Mouse (Mus musculus) heart, embryonic 12.5 days (tissue): ENCODE results near the gene Abl2. TPM values are rescaled to one million over a fixed set of nuclear protein-coding genes. Genes with fewer than 3 reads are reported as not detected.
"Not testable (repeated sequence)": the region's sequence is repeated elsewhere in the genome, so short reads cannot be mapped to it uniquely, and the experiment has no call there.

Experiments used
- ATAC-seq: fragments of 200-750 bp; cut with Nextera tagmentation; 2 replicates; pipeline ENCODE4 v1.8.0; 2017; ENCODE audit warnings: moderate TSS enrichment, moderate library complexity; ENCODE audit not compliant: insufficient number of reproducible peaks, low FRiP score
- H3K27ac ChIP-seq: fragments of 300-500 bp; sonication (generic); 2 replicates; pipeline ENCODE4 v1.5.1; 2016; ENCODE audit warnings: mild to moderate bottlenecking, moderate library complexity; ENCODE audit not compliant: poor library complexity, severe bottlenecking
- H3K27me3 ChIP-seq: fragments of 300-500 bp; sonication (generic); replicated peaks from 2 replicates; pipeline ENCODE4 v1.6.1; 2016; ENCODE audit warnings: mild to moderate bottlenecking, moderate library complexity
- H3K36me3 ChIP-seq: fragments of 300-500 bp; sonication (generic); 2 replicates; pipeline ENCODE4 v1.6.1; 2016; ENCODE audit warnings: mild to moderate bottlenecking, moderate library complexity
- H3K4me1 ChIP-seq: fragments of 300-500 bp; sonication (generic); replicated peaks from 2 replicates; pipeline ENCODE4 v1.6.1; 2016; ENCODE audit warnings: mild to moderate bottlenecking
- H3K4me2 ChIP-seq: fragments of 300-500 bp; sonication (generic); 2 replicates; pipeline ENCODE4 v1.6.1; 2016; ENCODE audit warnings: mild to moderate bottlenecking, moderate library complexity
- H3K4me3 ChIP-seq: fragments of 300-500 bp; sonication (generic); 2 replicates; pipeline ENCODE4 v1.5.1; 2016; ENCODE audit warnings: mild to moderate bottlenecking
- H3K9ac ChIP-seq: fragments of 300-500 bp; sonication (generic); 2 replicates; pipeline ENCODE4 v1.6.1; 2016; ENCODE audit warnings: mild to moderate bottlenecking, moderate library complexity
- H3K9me3 ChIP-seq: fragments of 300-500 bp; sonication (generic); replicated peaks from 2 replicates; pipeline ENCODE4 v1.6.1; 2016; ENCODE audit warnings: mild to moderate bottlenecking, moderate library complexity
- WGBS: fragments of 180-500 bp; shearing (Covaris S2); methylation state at CpG from one replicate; pipeline ENCODE4 v1.1.7; 2016; 5-methylcytosine and 5-hydroxymethylcytosine counted together
- polyA plus RNA-seq: library from polyadenylated mRNA; unstranded; fragments of >200 nt; fragmentation: Nextera tagmentation; extraction: Ambion mirVana; gene quantifications from 2 replicates; pipeline ENCODE4 v1.2.1, GENCODE M21; 2016

Gene Abl2
- polyA plus RNA-seq, 1 experiment from 2014 or later: 4.1 TPM

GRCm38 (mm10) chr1:156654735-156655530 is 96.3 kb downstream of the Abl2 start:
- H3K27me3 ChIP-seq: no peaks in the 10 kb centered on the region
- H3K36me3 ChIP-seq: peaks cover 15% of the 10 kb centered on the region; the same call in 1 of the 2 replicates
- no peaks in the 10 kb centered on the region for H3K9me3 ChIP-seq
- ATAC-seq: no peak
- no peaks in the 10 kb centered on the region for H3K4me1 ChIP-seq
- no peak overlapping the region for H3K4me2 ChIP-seq
- no peak overlapping the region for H3K9ac ChIP-seq
- H3K4me3 ChIP-seq: no peak overlapping the region
- WGBS: 77% methylated on average over 13 of the region's 13 CpGs
- H3K27ac ChIP-seq: no peak overlapping the region

- H3K27ac ChIP-seq: no peak overlapping the region
- no peaks in the 10 kb centered on the region for H3K4me1 ChIP-seq
- H3K36me3 ChIP-seq: peaks cover 20% of the 10 kb centered on the region
- H3K9me3 ChIP-seq: no peaks in the 10 kb centered on the region
- H3K9ac ChIP-seq: no peak overlapping the region
- no peaks in the 10 kb centered on the region for H3K27me3 ChIP-seq
- WGBS: 89% methylated on average over 4 of the region's 4 CpGs
- no peak for ATAC-seq
- no peak overlapping the region for H3K4me2 ChIP-seq
- no peak overlapping the region for H3K4me3 ChIP-seq
Measured at GRCm38 (mm10) chr1:156657523-156657922, 98.9 kb downstream of the Abl2 start.

- H3K27ac ChIP-seq: no peak overlapping the region
Measured at GRCm38 (mm10) chr1:156658676-156659075, 100.1 kb downstream of the Abl2 start.

DNA sequence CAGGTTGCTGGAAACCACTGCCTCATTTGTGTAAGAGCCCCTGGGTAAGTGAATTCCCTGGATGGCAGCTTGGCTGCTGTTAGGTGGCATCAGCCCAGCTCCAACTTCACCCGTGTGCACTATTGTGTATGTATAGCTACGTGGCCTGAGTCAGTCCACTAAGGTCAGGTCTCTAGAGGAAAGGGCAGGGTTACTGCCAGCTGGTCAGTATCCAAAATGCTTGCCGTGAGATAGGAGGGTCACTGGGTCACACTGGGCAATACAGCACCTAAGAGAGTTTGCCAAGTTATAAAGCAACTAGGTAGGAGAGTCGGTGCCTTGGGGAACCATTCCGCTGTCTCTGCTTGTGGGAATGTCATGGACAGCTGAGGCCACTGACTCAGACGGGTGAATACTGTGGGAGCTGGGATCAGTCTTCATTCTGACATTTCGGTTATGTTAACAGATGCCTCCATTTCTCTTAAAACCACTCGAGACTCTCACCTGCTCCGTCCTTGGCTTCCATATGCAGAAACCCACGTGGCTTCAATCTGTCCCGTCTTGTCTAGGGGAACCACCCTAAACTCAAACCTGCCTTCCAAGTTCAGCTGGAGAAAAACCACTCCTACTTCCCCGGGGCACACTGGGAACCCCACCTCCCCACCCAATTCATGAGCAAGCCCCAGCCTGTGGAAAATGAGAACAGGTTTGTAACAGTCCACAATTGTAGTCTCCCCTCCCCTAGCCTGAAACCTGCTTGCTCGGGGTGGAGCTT is 101.5 kb downstream of the Abl2 start:
- peaks cover 18% of the 10 kb centered on the region for H3K36me3 ChIP-seq
- no peaks in the 10 kb centered on the region for H3K9me3 ChIP-seq
- H3K4me2 ChIP-seq: no peak overlapping the region
- no peaks in the 10 kb centered on the region for H3K27me3 ChIP-seq
- no peak overlapping the region for H3K4me3 ChIP-seq
- ATAC-seq: no peak
- no peaks in the 10 kb centered on the region for H3K4me1 ChIP-seq
- WGBS: 75% methylated on average over 13 of the region's 13 CpGs
- H3K27ac ChIP-seq: no peak overlapping the region
- no peak overlapping the region for H3K9ac ChIP-seq

More at GRCm38 (mm10) chr1:156658676-156659075, 100.1 kb downstream of the Abl2 start:
- H3K27me3 ChIP-seq: no peaks in the 10 kb centered on the region
- H3K4me1 ChIP-seq: no peaks in the 10 kb centered on the region
- H3K9ac ChIP-seq: no peak overlapping the region
- H3K36me3 ChIP-seq: peaks cover 20% of the 10 kb centered on the region
- no peak overlapping the region for H3K4me3 ChIP-seq
- ATAC-seq: no peak
- no peak overlapping the region for H3K4me2 ChIP-seq
- H3K9me3 ChIP-seq: no peaks in the 10 kb centered on the region
- WGBS: 78% methylated on average over 5 of the region's 5 CpGs

- not testable (repeated sequence) for H3K9ac ChIP-seq, H3K4me2 ChIP-seq, H3K27ac ChIP-seq
Measured at GRCm38 (mm10) chr1:156660660-156661236, 102.2 kb downstream of the Abl2 start.

DNA sequence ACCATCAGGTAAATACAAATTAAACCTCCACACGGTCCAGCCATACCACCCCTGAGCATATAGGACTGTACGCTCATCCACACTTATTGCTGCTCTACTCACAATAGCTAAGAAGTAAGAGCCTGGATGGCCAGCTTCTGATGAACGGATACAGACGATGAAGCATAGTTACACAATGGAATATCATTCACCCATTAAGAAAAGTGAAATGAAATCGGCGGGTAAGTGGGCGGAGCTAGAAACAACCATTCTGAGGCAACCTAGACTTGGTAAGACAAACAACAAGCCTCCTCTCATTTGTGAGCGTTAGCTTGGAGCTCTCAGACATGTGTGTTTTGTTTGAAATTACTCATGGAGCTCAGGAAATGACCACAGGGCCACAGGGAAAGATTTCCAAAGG is 107.2 kb downstream of the Abl2 start:
- H3K9me3 ChIP-seq: no peaks in the 10 kb centered on the region
- no peak overlapping the region for H3K4me2 ChIP-seq
- no peak overlapping the region for H3K9ac ChIP-seq
- H3K36me3 ChIP-seq: peaks cover 7% of the 10 kb centered on the region; the same call in 1 of the 2 replicates
- 80% methylated on average over 8 of the region's 8 CpGs for WGBS
- H3K4me1 ChIP-seq: peaks cover 28% of the 10 kb centered on the region
- H3K27ac ChIP-seq: no peak overlapping the region
- no peaks in the 10 kb centered on the region for H3K27me3 ChIP-seq
- no peak overlapping the region for H3K4me3 ChIP-seq
- no peak for ATAC-seq

More at GRCm38 (mm10) chr1:156660660-156661236, 102.2 kb downstream of the Abl2 start:
- H3K4me1 ChIP-seq, H3K4me3 ChIP-seq, ATAC-seq, H3K27me3 ChIP-seq, H3K9me3 ChIP-seq: not testable (repeated sequence)
- peaks cover 15% of the 10 kb centered on the region for H3K36me3 ChIP-seq
- 68% methylated on average over 21 of the region's 21 CpGs for WGBS

GRCm38 (mm10) chr1:156667141-156667926 is 108.7 kb downstream of the Abl2 start:
- 69% methylated on average over 23 of the region's 23 CpGs for WGBS
- no peak overlapping the region for H3K9ac ChIP-seq
- H3K27ac ChIP-seq: peak overlapping the region; percentile 36; the same call in 1 of the 2 replicates
- H3K4me1 ChIP-seq: peaks cover 28% of the 10 kb centered on the region
- H3K27me3 ChIP-seq: no peaks in the 10 kb centered on the region
- no peak; the same call in 1 of the 2 replicates for ATAC-seq
- H3K4me3 ChIP-seq: no peak overlapping the region
- no peaks in the 10 kb centered on the region for H3K9me3 ChIP-seq
- peak overlapping the region; percentile 30; the same call in 1 of the 2 replicates for H3K4me2 ChIP-seq
- no peaks in the 10 kb centered on the region for H3K36me3 ChIP-seq

GRCm38 (mm10) chr1:156668602-156669001 is 110.0 kb downstream of the Abl2 start:
- 25% methylated on average over 5 of the region's 5 CpGs for WGBS
- ATAC-seq: no peak

DNA sequence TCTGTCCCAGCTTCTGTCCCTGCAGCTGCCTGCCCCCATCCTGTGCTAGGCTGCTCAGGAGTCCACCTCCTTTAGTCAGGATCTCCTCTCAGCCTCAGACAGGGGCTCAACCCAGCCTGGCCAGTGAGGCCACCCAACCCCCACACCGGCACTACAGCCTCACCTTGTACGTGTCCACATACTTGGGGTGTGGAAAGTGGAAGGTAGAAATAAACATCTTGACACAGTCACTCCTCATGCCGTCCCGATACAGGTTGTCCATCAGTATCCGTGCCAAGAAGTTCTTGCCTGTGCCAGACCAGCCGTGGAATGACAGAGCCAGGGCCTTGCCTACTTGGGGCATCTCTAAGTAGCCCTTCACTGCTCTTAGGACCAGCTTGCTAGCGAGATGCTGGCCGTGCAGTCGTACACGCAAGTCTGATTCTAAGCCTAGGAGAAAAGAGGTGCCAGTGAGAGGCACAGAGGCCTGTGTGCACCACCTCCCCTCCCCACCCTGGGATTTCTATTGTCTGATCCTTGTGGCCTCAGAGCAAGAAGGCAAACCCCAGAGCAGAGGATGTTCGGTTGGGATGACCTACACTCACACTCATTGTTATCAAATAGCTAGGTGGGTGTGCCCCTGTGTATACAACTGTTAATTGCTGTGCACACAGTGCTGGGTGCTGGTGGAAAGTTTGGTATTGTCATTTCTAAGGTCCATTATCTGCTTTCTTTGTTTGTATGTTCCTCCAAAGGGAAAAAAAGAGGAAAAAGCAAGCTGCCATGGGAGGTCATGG is 110.8 kb downstream of the Abl2 start:
- ATAC-seq: no peak
- Histone ChIP-seq H3K9ac (no peak overlapping the region), H3K27me3 (no peaks in the 10 kb centered on the region), H3K4me2 (no peak overlapping the region), H3K36me3 (no peaks in the 10 kb centered on the region), H3K27ac (no peak overlapping the region), H3K9me3 (no peaks in the 10 kb centered on the region), H3K4me3 (no peak overlapping the region), H3K4me1 (peaks cover 34% of the 10 kb centered on the region)
- WGBS: 50% methylated on average over 11 of the region's 11 CpGs

More at GRCm38 (mm10) chr1:156668602-156669001, 110.0 kb downstream of the Abl2 start:
- Histone ChIP-seq H3K4me2 (no peak overlapping the region), H3K27me3 (no peaks in the 10 kb centered on the region), H3K36me3 (no peaks in the 10 kb centered on the region), H3K9me3 (no peaks in the 10 kb centered on the region), H3K4me1 (peaks cover 34% of the 10 kb centered on the region), H3K9ac (no peak overlapping the region), H3K27ac (no peak overlapping the region), H3K4me3 (no peak overlapping the region)

GRCm38 (mm10) chr1:156671921-156672320 is 113.3 kb downstream of the Abl2 start:
- H3K27ac ChIP-seq: no peak overlapping the region
- ATAC-seq: no peak
- H3K27me3 ChIP-seq: no peaks in the 10 kb centered on the region
- H3K4me1 ChIP-seq: peaks cover 29% of the 10 kb centered on the region
- H3K4me2 ChIP-seq: no peak overlapping the region
- no peak overlapping the region for H3K4me3 ChIP-seq
- no peak overlapping the region for H3K9ac ChIP-seq
- no peaks in the 10 kb centered on the region for H3K36me3 ChIP-seq
- no peaks in the 10 kb centered on the region for H3K9me3 ChIP-seq
- 89% methylated on average over 3 of the region's 3 CpGs for WGBS
